ENCODE assay signal across 12 mouse cellular contexts in genomic region chr8:120544155-120544554, GRCm38 (mm10). TPM values are rescaled to one million over a fixed set of nuclear protein-coding genes. Genes with fewer than 3 reads are reported as not detected.
A peak's percentile ranks its signal among the peaks of the same experiment; 100 is the strongest.
DNase-seq lines count a peak whose midpoint lies in the region; ATAC-seq and TF ChIP-seq lines count a peak whose summit lies in the region.
"Had no signal": no experiment of that assay in that cellular context is flagged by ENCODE, and none has a peak within 500 bp of the region (broad histone marks: within the 10 kb centered on the region; RNA-seq: fewer than 3 reads in every experiment).

No protein-coding gene starts in this region.

- H3K4me1 ChIP-seq in heart, embryonic 14.5 days (ENCODE audit: control insufficient read depth in 2 of 2, insufficient read depth in 2 of 2, low read length in 2 of 2): peaks cover 61 to 89% of the 10 kb centered on the region in 2 experiments
- H3K4me1 ChIP-seq in liver, embryonic 12.5 days: peaks cover 100% of the 10 kb centered on the region
- H3K4me1 ChIP-seq in liver, embryonic 11.5 days (replicated peaks; ENCODE audit: control insufficient read depth, insufficient read depth, low read length): peaks cover 91% of the 10 kb centered on the region
- peaks cover 93% of the 10 kb centered on the region for H3K4me1 ChIP-seq in liver, postnatal 0 days (ENCODE audit: insufficient read depth)

- TF ChIP-seq EP300 in liver, postnatal 0 days (IDR thresholded peaks at IDR 0.05; ENCODE audit: low read depth): no peak

- H3K4me2 ChIP-seq in heart, embryonic 14.5 days (ENCODE audit: low read length): peak overlapping the region; percentile 34; the same call in 1 of the 2 replicates
- no peak overlapping the region for H3K4me2 ChIP-seq in liver, embryonic 12.5 days
- H3K4me2 ChIP-seq in liver, embryonic 11.5 days: no peak overlapping the region
- H3K4me2 ChIP-seq in liver, postnatal 0 days (ENCODE audit: low read depth, low read length): peak overlapping the region; percentile 50
- H3K4me2 ChIP-seq: embryonic facial prominence, embryonic 12.5 days; forebrain, embryonic 12.5 days; lung, embryonic 14.5 days had no signal

- 0 out of 2 replicates have a peak overlapping the region, but pooled peaks have one; percentile 35 for H3K9ac ChIP-seq in heart, embryonic 14.5 days (ENCODE audit: low read length)
- no peak overlapping the region for H3K9ac ChIP-seq in liver, embryonic 12.5 days
- no peak overlapping the region for H3K9ac ChIP-seq in liver, embryonic 11.5 days (ENCODE audit: low read depth, low read length)
- H3K9ac ChIP-seq in liver, postnatal 0 days (replicated peaks): no peak overlapping the region; the same call in 1 of the 2 replicates
- H3K9ac ChIP-seq: embryonic facial prominence, embryonic 12.5 days; forebrain, embryonic 12.5 days; lung, embryonic 14.5 days had no signal

- H3K36me3 ChIP-seq in heart, embryonic 14.5 days (ENCODE audit: control insufficient read depth, insufficient read depth, low read length): no peaks in the 10 kb centered on the region
- peaks cover 65% of the 10 kb centered on the region for H3K36me3 ChIP-seq in liver, embryonic 12.5 days
- no peaks in the 10 kb centered on the region; the same call in 1 of the 2 replicates for H3K36me3 ChIP-seq in liver, embryonic 11.5 days (ENCODE audit: control insufficient read depth, insufficient read depth, low read length)
- H3K36me3 ChIP-seq in liver, postnatal 0 days (replicated peaks; ENCODE audit: insufficient read depth, low read length): peaks cover 7% of the 10 kb centered on the region; the same call in 1 of the 2 replicates
- H3K36me3 ChIP-seq: embryonic facial prominence, embryonic 12.5 days; forebrain, embryonic 12.5 days; neural tube, embryonic 13.5 days had no signal

- TF ChIP-seq CTCF in liver, postnatal 0 days (IDR thresholded peaks at IDR 0.05; ENCODE audit: low read depth): no peak

- H3K4me3 ChIP-seq in heart, embryonic 14.5 days (ENCODE audit: control insufficient read depth in 1 of 2, insufficient read depth in 1 of 2, low read depth in 1 of 2, low read length in 2 of 2): no peak overlapping the region
- H3K4me3 ChIP-seq in liver, embryonic 12.5 days: no peak overlapping the region
- H3K4me3 ChIP-seq in liver, embryonic 11.5 days (ENCODE audit: low read depth, low read length): no peak overlapping the region
- no peak overlapping the region for H3K4me3 ChIP-seq in liver, postnatal 0 days (ENCODE audit: low read depth, low read length)
- H3K4me3 ChIP-seq: embryonic facial prominence, embryonic 12.5 days; forebrain, embryonic 12.5 days; neural tube, embryonic 13.5 days had no signal

- ATAC-seq in heart, embryonic 14.5 days (ENCODE audit: insufficient number of reproducible peaks, insufficient read depth, low FRiP score, low read depth): no peak
- no peak for ATAC-seq in liver, embryonic 12.5 days
- no peak for ATAC-seq in liver, embryonic 11.5 days (replicated peaks; ENCODE audit: low FRiP score)
- no peak for ATAC-seq in liver, postnatal 0 days
- ATAC-seq in granulocyte monocyte progenitor cell, adult 5-6 weeks (replicated peaks; ENCODE audit: poor library complexity, severe bottlenecking): no peak

- 85% methylated on average over 5 of the region's 5 CpGs for WGBS in heart, embryonic 14.5 days
- 71% methylated on average over 5 of the region's 5 CpGs for WGBS in liver, embryonic 12.5 days (ENCODE audit: insufficient replicate concordance)
- 78% methylated on average over 5 of the region's 5 CpGs for WGBS in liver, embryonic 11.5 days
- 59% methylated on average over 5 of the region's 5 CpGs for WGBS in liver, postnatal 0 days (ENCODE audit: insufficient replicate concordance)

- no peaks in the 10 kb centered on the region for H3K9me3 ChIP-seq in heart, embryonic 14.5 days (ENCODE audit: control insufficient read depth, low read length)
- H3K9me3 ChIP-seq in liver, embryonic 12.5 days (replicated peaks): no peaks in the 10 kb centered on the region
- no peaks in the 10 kb centered on the region for H3K9me3 ChIP-seq in liver, embryonic 11.5 days (ENCODE audit: control insufficient read depth, low read length)
- H3K9me3 ChIP-seq in liver, postnatal 0 days (ENCODE audit: low read length): no peaks in the 10 kb centered on the region
- H3K9me3 ChIP-seq: embryonic facial prominence, embryonic 12.5 days; forebrain, embryonic 12.5 days; neural tube, embryonic 13.5 days had no signal

- DNase-seq in heart, adult 8-10 months (ENCODE audit: low spot score): no peak
- no peak for DNase-seq in liver, embryonic 11.5 days (ENCODE audit: low spot score)
- DNase-seq in liver, postnatal 0 days: no peak
- peak; percentile 42 to 65 for DNase-seq in thymus, postnatal 36 days
- DNase-seq in left cerebral cortex, adult 8-10 months (ENCODE audit: low spot score in 2 of 2): no peak
- DNase-seq: lung, embryonic 14.5 days had no signal

- no peaks in the 10 kb centered on the region for H3K27me3 ChIP-seq in heart, embryonic 14.5 days (ENCODE audit: control insufficient read depth, insufficient read depth, low read length)
- H3K27me3 ChIP-seq in liver, embryonic 12.5 days (replicated peaks): no peaks in the 10 kb centered on the region
- no peaks in the 10 kb centered on the region for H3K27me3 ChIP-seq in liver, embryonic 11.5 days (replicated peaks; ENCODE audit: control insufficient read depth, insufficient read depth, low read length)
- no peaks in the 10 kb centered on the region for H3K27me3 ChIP-seq in liver, postnatal 0 days (ENCODE audit: insufficient read depth, low read length)
- H3K27me3 ChIP-seq: embryonic facial prominence, embryonic 12.5 days; neural tube, embryonic 13.5 days had no signal

- H3K27ac ChIP-seq in heart, embryonic 14.5 days (replicated peaks in 1 of 2; ENCODE audit: control insufficient read depth in 1 of 2, insufficient read depth in 1 of 2, low read depth in 2 of 2, low read length in 2 of 2): peak overlapping the region in 1 of 2 experiments; percentile 80; a peak in 3 of 4 replicates
- H3K27ac ChIP-seq in liver, embryonic 12.5 days: 0 out of 2 replicates have a peak overlapping the region, but pooled peaks have one; percentile 56
- H3K27ac ChIP-seq in liver, embryonic 11.5 days (ENCODE audit: low read depth, low read length): no peak overlapping the region
- peak overlapping the region; percentile 87 for H3K27ac ChIP-seq in liver, postnatal 0 days (ENCODE audit: low read depth)
- H3K27ac ChIP-seq: embryonic facial prominence, embryonic 12.5 days had no signal

RNA-seq across cellular contexts. Expression of gene Gins2, which starts 44.9 kb away (rescaled TPM):
- 51.1 and 60.6 TPM in 2 replicates for polyA plus RNA-seq in heart, embryonic 14.5 days (2014; fragmentation: Nextera tagmentation; extraction: Ambion mirVana)
- 1 to 10 TPM in 3 of 4 experiments, under 1 TPM in 1; 0.98 to 1.7 (median 1.7) TPM for total RNA-seq in heart, adult 8-10 months (2022)
- 77.5 and 81.2 TPM in 2 replicates for polyA plus RNA-seq in liver, embryonic 12.5 days (2016; fragmentation: Nextera tagmentation; extraction: Ambion mirVana)
- polyA plus RNA-seq in liver, embryonic 11.5 days (2014; fragmentation: Nextera tagmentation; extraction: Ambion mirVana): 125 and 127 TPM in 2 replicates
- polyA plus RNA-seq in liver, postnatal 0 days (2015; fragmentation: Nextera tagmentation; extraction: Ambion mirVana): 18.6 and 20.3 TPM in 2 replicates
- total RNA-seq in granulocyte monocyte progenitor cell, adult 5-6 weeks (2014; fragmentation: Nextera tagmentation): 54.6 and 81.8 TPM in 2 replicates
- 42.4 and 47.6 TPM in 2 replicates for total RNA-seq in granulocyte monocyte progenitor cell, adult 5-6 weeks (2017)
- 1 to 10 TPM; 1.1 to 3.3 (median 2.5) TPM for total RNA-seq in left cerebral cortex, adult 8-10 months (2022)

Comparison
In these comparisons a context has a peak if more than half of its experiments do, and no peak if none do; other contexts are left out.
1. H3K4me2 ChIP-seq: peak in heart, embryonic 14.5 days (single experiment) and liver, postnatal 0 days (single experiment); none in liver, embryonic 12.5 days (single experiment) and liver, embryonic 11.5 days (single experiment).
2. DNase-seq: peak in thymus, postnatal 36 days (2 of 2); none in heart, adult 8-10 months (single experiment), liver, embryonic 11.5 days (single experiment), liver, postnatal 0 days (single experiment) and left cerebral cortex, adult 8-10 months (0 of 2).